Mouse (Mus musculus) lung, adult 2 months (tissue): Measurements from ENCODE around the gene Kcnv2.

Experiments used
- CTCF ChIP-seq: fragments of 200-500 bp; IDR thresholded peaks from 2 replicates; pipeline ENCODE4 v1.5.1; 2011; ENCODE audit warnings: mild to moderate bottlenecking, low read length, control low read depth; ENCODE audit not compliant: insufficient read depth
- POLR2A ChIP-seq: fragments of 200-500 bp; IDR thresholded peaks from 2 replicates; pipeline ENCODE4 v1.6.1; 2011; ENCODE audit warnings: low read depth, mild to moderate bottlenecking, control low read depth, low read length, borderline replicate concordance; ENCODE audit errors: extremely low read depth

DNA sequence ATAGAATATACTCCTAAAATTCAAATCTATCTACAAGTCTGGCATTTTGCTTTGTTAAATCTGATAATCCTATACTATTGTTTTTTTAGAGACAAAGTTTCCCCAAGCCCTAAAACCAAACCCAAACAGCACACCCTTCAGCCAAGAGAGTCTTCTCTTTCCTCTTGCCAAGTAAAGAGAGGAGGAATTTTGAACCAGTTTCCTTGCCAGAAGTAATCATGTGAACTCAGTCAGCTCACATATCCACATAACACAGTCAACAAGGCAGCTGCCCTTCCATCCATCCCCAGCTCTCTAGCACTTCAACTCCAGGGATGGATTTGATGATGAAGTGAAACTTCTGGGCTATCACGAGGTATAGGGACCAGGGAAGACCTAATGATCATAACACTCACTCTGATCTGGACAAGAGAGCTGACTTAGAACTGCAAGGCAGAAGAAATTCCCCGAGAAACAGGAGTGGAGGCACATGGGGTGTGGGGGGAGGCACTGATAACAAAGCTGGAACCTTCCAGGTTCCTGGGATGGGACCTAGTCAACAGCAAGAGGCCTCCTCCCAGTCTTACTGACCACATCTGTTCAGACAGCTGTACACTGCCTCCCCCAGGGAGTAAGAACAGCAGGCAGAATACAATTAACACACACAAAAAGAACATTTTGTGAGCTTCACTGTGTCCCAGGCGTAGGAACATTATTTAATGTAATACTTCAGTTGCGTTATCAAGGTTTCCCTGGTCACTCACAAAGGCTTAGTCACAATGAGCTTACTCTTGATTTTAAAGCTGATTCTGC is 13.9 kb downstream of the Kcnv2 start:
- TF ChIP-seq POLR2A (no peak), CTCF (no peak)
